Mouse (Mus musculus) spleen, embryonic (tissue): ENCODE measurements around the gene Theg.

Source experiments
- CTCF ChIA-PET: fragments of 350-600 bp; sonication (Branson Sonifier 250); formaldehyde crosslinking; loops from one replicate; lab custom pipeline; 2022; lab: Charles Lee

The Theg gene

GRCm38 (mm10) chr10:79594872-79595589 lies 7.9 kb upstream of the Theg start:
- CTCF ChIA-PET, result interaction anchor here (0.7 kb wide), 1 partner anchor 56 kb away, joined by 3 read pairs; no protein-coding TSS in a partner anchor

- CTCF ChIA-PET, result no interaction called here
Measured at GRCm38 (mm10) chr10:79594111-79594510, 7.0 kb upstream of the Theg start.

GRCm38 (mm10) chr10:79590702-79591101 lies 3.6 kb upstream of the Theg start:
- CTCF ChIA-PET, result no interaction called here

GRCm38 (mm10) chr10:79587752-79588126 lies 608 bp upstream of the Theg start:
- CTCF ChIA-PET, result no interaction called here

- CTCF ChIA-PET, result no interaction called here
Measured at GRCm38 (mm10) chr10:79586243-79586642, 888 bp downstream of the Theg start.

GRCm38 (mm10) chr10:79585723-79586122 lies 1.4 kb downstream of the Theg start:
- CTCF ChIA-PET, result no interaction called here

- CTCF ChIA-PET, result no interaction called here
Measured at GRCm38 (mm10) chr10:79585136-79585535, 2.0 kb downstream of the Theg start.

GRCm38 (mm10) chr10:79584426-79584825 lies 2.7 kb downstream of the Theg start:
- CTCF ChIA-PET, result interaction anchor here (1.4 kb wide), 1 partner anchor 12 kb away, joined by 7 read pairs; no protein-coding TSS in a partner anchor

GRCm38 (mm10) chr10:79584021-79584420 lies 3.1 kb downstream of the Theg start:
- CTCF ChIA-PET, result interaction anchor here (0.6 to 1.4 kb wide), 2 partner anchors 13 to 119 kb away, joined by 3 to 7 read pairs; no protein-coding TSS in a partner anchor

- CTCF ChIA-PET, result interaction anchor here (0.5 kb wide), 1 partner anchor 27 kb away, joined by 3 read pairs; no protein-coding TSS in a partner anchor
Measured at GRCm38 (mm10) chr10:79581501-79581900, 5.6 kb downstream of the Theg start.

- CTCF ChIA-PET, result interaction anchor here (0.5 to 0.8 kb wide), 2 partner anchors 28 to 1607 kb away, joined by 3 read pairs; no protein-coding TSS in a partner anchor
Measured at GRCm38 (mm10) chr10:79580811-79581210, 6.3 kb downstream of the Theg start.

- CTCF ChIA-PET, result interaction anchor here (0.8 kb wide), 1 partner anchor 1607 kb away, joined by 3 read pairs; no protein-coding TSS in a partner anchor
Measured at GRCm38 (mm10) chr10:79580356-79580755, 6.8 kb downstream of the Theg start.

GRCm38 (mm10) chr10:79579781-79580180 lies 7.3 kb downstream of the Theg start:
- CTCF ChIA-PET, result no interaction called here

- CTCF ChIA-PET, result no interaction called here
Measured at GRCm38 (mm10) chr10:79578891-79579290, 8.2 kb downstream of the Theg start.

GRCm38 (mm10) chr10:79578276-79578675 lies 8.9 kb downstream of the Theg start:
- CTCF ChIA-PET, result no interaction called here

GRCm38 (mm10) chr10:79577376-79577775 lies 9.8 kb downstream of the Theg start:
- CTCF ChIA-PET, result no interaction called here

GRCm38 (mm10) chr10:79575754-79576153 lies 11.4 kb downstream of the Theg start:
- CTCF ChIA-PET, result no interaction called here

GRCm38 (mm10) chr10:79574796-79575195 lies 12.3 kb downstream of the Theg start:
- CTCF ChIA-PET, result no interaction called here

- CTCF ChIA-PET, result no interaction called here
Measured at GRCm38 (mm10) chr10:79574350-79574749, 12.8 kb downstream of the Theg start.

GRCm38 (mm10) chr10:79573611-79574010 lies 13.5 kb downstream of the Theg start:
- CTCF ChIA-PET, result no interaction called here

- CTCF ChIA-PET, result no interaction called here
Measured at GRCm38 (mm10) chr10:79571314-79571713, 15.8 kb downstream of the Theg start.

GRCm38 (mm10) chr10:79569921-79570320 lies 17.2 kb downstream of the Theg start:
- CTCF ChIA-PET, result no interaction called here

- CTCF ChIA-PET, result no interaction called here
Measured at GRCm38 (mm10) chr10:79559716-79560115, 27.4 kb downstream of the Theg start.
